Mouse (Mus musculus) Patski (cell line): ENCODE measurements around the gene Pigh. TPM values are rescaled to one million over a fixed set of nuclear protein-coding genes. Genes with fewer than 3 reads are reported as not detected.

Experiments
- ATAC-seq: fragments of 100-300 bp; one replicate; pipeline ENCODE4 v1.8.0; 2021
- CTCF ChIA-PET: fragments of 350-600 bp; sonication (Branson Sonifier 250); formaldehyde crosslinking; loops from one replicate; lab custom pipeline; 2022; ENCODE audit warnings: inconsistent platforms; lab: Charles Lee
- POLR2A ChIA-PET: fragments of 350-600 bp; sonication (Branson Sonifier 250); formaldehyde crosslinking; loops from one replicate; lab custom pipeline; 2022; ENCODE audit warnings: antibody characterized with exemption, inconsistent platforms; lab: Charles Lee
- DNase-seq: peaks from one replicate; pipeline ENCODE4 v3.0.0-alpha.2; 2011; ENCODE audit warnings: low read depth, low spot score
- H3K27me3 ChIP-seq: fragments of 371-371 bp; one replicate; pipeline ENCODE4 v1.5.1; 2021
- CTCF ChIP-seq: fragments of 100-300 bp; IDR thresholded peaks from one replicate; pipeline ENCODE4 v1.5.1; 2021
- in situ Hi-C: fragments of 300-500 bp; cut with MboI; formaldehyde crosslinking; loops from 3 replicates; pipeline ENCODE4 v1.11.1; 2018; ENCODE audit warnings: low pct_unique_long_range_greater_than_20kb, mixed read lengths
- polyA plus RNA-seq: library from polyadenylated mRNA; unstranded; gene quantifications from one replicate; pipeline ENCODE4 v1.2.3, GENCODE M21; 2021

Gene Pigh
- 18.8 TPM for polyA plus RNA-seq

- H3K27me3 ChIP-seq, result no peaks in the 10 kb centered on the region
- ChIA-PET POLR2A (no interaction called here), CTCF (interaction anchor here (0.7 to 1.8 kb wide), 2 partner anchors 13 to 170 kb away, joined by 3 to 5 read pairs; no protein-coding TSS in a partner anchor)
- in situ Hi-C loops, result loop anchor here (25.0 kb wide), 2 partner anchors 1027 to 1852 kb away; partner anchors contain the start of gene Fut8
- DNase-seq (peak; percentile 38), ATAC-seq (peak; percentile 74)
- no peak for TF ChIP-seq CTCF
Observed at GRCm38 (mm10) chr12:79089182-79089812, at the start of gene Pigh. Gene Pigh (minus strand): TSS chr12:79089651.

- in situ Hi-C loops, result no loop called here
- no peaks in the 10 kb centered on the region for H3K27me3 ChIP-seq
- no peak for ATAC-seq
- DNase-seq, result no peak
- no peak for TF ChIP-seq CTCF
- CTCF ChIA-PET, result no interaction called here
- POLR2A ChIA-PET, result no interaction called here
Observed at GRCm38 (mm10) chr12:79138999-79139398, 49.5 kb upstream of the Pigh start.

GRCm38 (mm10) chr12:79136949-79137348 is 47.5 kb upstream of the Pigh start:
- no peak for TF ChIP-seq CTCF
- no peaks in the 10 kb centered on the region for H3K27me3 ChIP-seq
- ChIA-PET POLR2A (no interaction called here), CTCF (interaction anchor here (1.8 kb wide), 1 partner anchor 28 kb away, joined by 5 read pairs; no protein-coding TSS in a partner anchor)
- in situ Hi-C loops, result no loop called here
- DNase-seq (no peak), ATAC-seq (no peak)

- in situ Hi-C loops, result no loop called here
- no peak for ATAC-seq
- ChIA-PET POLR2A (no interaction called here), CTCF (interaction anchor here (1.0 to 1.5 kb wide), 2 partner anchors 13 to 36 kb away, joined by 3 to 4 read pairs; no protein-coding TSS in a partner anchor)
- TF ChIP-seq CTCF, result no peak
- H3K27me3 ChIP-seq, result no peaks in the 10 kb centered on the region
- no peak for DNase-seq
Observed at GRCm38 (mm10) chr12:79135105-79135504, 45.7 kb upstream of the Pigh start.

- TF ChIP-seq CTCF, result no peak
- DNase-seq (no peak), ATAC-seq (no peak)
- no peaks in the 10 kb centered on the region for H3K27me3 ChIP-seq
- in situ Hi-C loops, result no loop called here
- CTCF ChIA-PET, result interaction anchor here (1.0 to 1.5 kb wide), 2 partner anchors 12 to 37 kb away, joined by 3 to 4 read pairs; no protein-coding TSS in a partner anchor
- POLR2A ChIA-PET, result no interaction called here
Observed at GRCm38 (mm10) chr12:79134676-79135075, 45.2 kb upstream of the Pigh start.

GRCm38 (mm10) chr12:79131706-79132460 is 42.4 kb upstream of the Pigh start:
- ATAC-seq, result peak; percentile 60
- no peaks in the 10 kb centered on the region for H3K27me3 ChIP-seq
- in situ Hi-C loops, result no loop called here
- peak; percentile 57 for DNase-seq
- ChIA-PET POLR2A (interaction anchor here (0.7 kb wide), 1 partner anchor 354 kb away, joined by 3 read pairs; no protein-coding TSS in a partner anchor), CTCF (interaction anchor here (1.2 to 1.8 kb wide), 2 partner anchors 10 to 13 kb away, joined by 4 to 5 read pairs; no protein-coding TSS in a partner anchor)
- TF ChIP-seq CTCF, result no peak

GRCm38 (mm10) chr12:79131178-79131675 is 41.8 kb upstream of the Pigh start:
- in situ Hi-C loops, result no loop called here
- ATAC-seq (no peak), DNase-seq (no peak)
- no peaks in the 10 kb centered on the region for H3K27me3 ChIP-seq
- ChIA-PET POLR2A (interaction anchor here (0.6 kb wide), 1 partner anchor 69 kb away, joined by 3 read pairs; no protein-coding TSS in a partner anchor), CTCF (interaction anchor here (1.2 to 1.8 kb wide), 2 partner anchors 9 to 12 kb away, joined by 4 to 5 read pairs; no protein-coding TSS in a partner anchor)
- no peak for TF ChIP-seq CTCF

GRCm38 (mm10) chr12:79130299-79131177 is 41.1 kb upstream of the Pigh start, which contains the start of gene Arg2:
Gene Arg2 (plus strand): TSS chr12:79130777.
- no peak for TF ChIP-seq CTCF
- ChIA-PET POLR2A (interaction anchor here (0.6 to 1.0 kb wide), 2 partner anchors 10 to 68 kb away, joined by 3 to 4 read pairs; no protein-coding TSS in a partner anchor), CTCF (interaction anchor here (0.9 to 1.8 kb wide), 5 partner anchors 8 to 27 kb away, joined by 4 to 5 read pairs (median 5); no protein-coding TSS in a partner anchor)
- DNase-seq (no peak), ATAC-seq (peak; percentile 51)
- in situ Hi-C loops, result no loop called here
- H3K27me3 ChIP-seq, result no peaks in the 10 kb centered on the region

- ATAC-seq (no peak), DNase-seq (no peak)
- TF ChIP-seq CTCF, result peak; percentile 49
- CTCF ChIA-PET, result interaction anchor here (0.7 to 1.4 kb wide), 2 partner anchors 8 to 12 kb away, joined by 3 to 4 read pairs; no protein-coding TSS in a partner anchor
- no peaks in the 10 kb centered on the region for H3K27me3 ChIP-seq
- POLR2A ChIA-PET, result no interaction called here
- in situ Hi-C loops, result loop anchor here (25.0 kb wide), 1 partner anchor 911 kb away; no protein-coding TSS in a partner anchor
Observed at GRCm38 (mm10) chr12:79122820-79123219, 33.4 kb upstream of the Pigh start.
